In genomic region chr9:21750370-21750769, GRCm38 (mm10) we compare ENCODE assay signal across 1 mouse cellular context.
TF ChIP-seq lines count a peak whose summit lies in the region.

No protein-coding gene starts in this region.

TF ChIP-seq in MEL, 35 proteins besides CTCF, POLR2A, EP300 and RAD21:
- TF ChIP-seq CHD1 (IDR thresholded peaks at IDR 0.05; ENCODE audit: low read depth, low read length) (no peak), MYC (IDR thresholded peaks at IDR 0.05; ENCODE audit: low read depth, low read length) (no peak), MAZ (IDR thresholded peaks at IDR 0.05; ENCODE audit: low read depth, low read length) (no peak), GATA1 (IDR thresholded peaks at IDR 0.05; ENCODE audit: low read depth, low read length) (no peak), UBTF (IDR thresholded peaks at IDR 0.05; ENCODE audit: borderline replicate concordance, insufficient read depth, low read depth, low read length) (no peak), SMC3 (IDR thresholded peaks at IDR 0.05; ENCODE audit: low read depth, low read length) (0 out of 2 replicates have a peak, but pooled peaks have one; percentile 3), E2F4 (IDR thresholded peaks at IDR 0.05; ENCODE audit: borderline replicate concordance, low read depth, low read length) (0 out of 2 replicates have a peak, but pooled peaks have one; percentile 43), TBP (IDR thresholded peaks at IDR 0.05; ENCODE audit: low read depth, low read length) (no peak), GABPA (IDR thresholded peaks at IDR 0.05; ENCODE audit: low read depth, low read length) (no peak), BHLHE40 (IDR thresholded peaks at IDR 0.05; ENCODE audit: borderline replicate concordance, low read depth, low read length) (no peak), JUND (IDR thresholded peaks at IDR 0.05; ENCODE audit: low read depth, low read length) (no peak), POLR2AphosphoS5 (IDR thresholded peaks at IDR 0.05; ENCODE audit: borderline replicate concordance, low read depth, low read length) (no peak), HCFC1 (IDR thresholded peaks at IDR 0.05; ENCODE audit: low read depth, low read length) (no peak), KAT2A (conservative IDR thresholded peaks at IDR 0.05; ENCODE audit: low read depth, low read length) (no peak), USF1 (IDR thresholded peaks at IDR 0.05; ENCODE audit: low read depth, low read length) (no peak), POLR2AphosphoS2 (IDR thresholded peaks at IDR 0.05; ENCODE audit: low read length) (peak; percentile 70), ZKSCAN1 (IDR thresholded peaks at IDR 0.05; ENCODE audit: low read depth, low read length) (no peak), ZNF384 (IDR thresholded peaks at IDR 0.05; ENCODE audit: low read depth, low read length) (no peak), ELF1 (IDR thresholded peaks at IDR 0.05; ENCODE audit: low read depth, low read length) (no peak), TCF12 (IDR thresholded peaks at IDR 0.05; ENCODE audit: low read depth, low read length) (no peak), CHD2 (IDR thresholded peaks at IDR 0.05; ENCODE audit: low read length) (no peak), MAFK (IDR thresholded peaks at IDR 0.05; ENCODE audit: borderline replicate concordance, low read depth, low read length) (no peak)
